Mouse (Mus musculus): ENCODE measurements around the gene Plgrkt. TPM values are rescaled to one million over a fixed set of nuclear protein-coding genes. Genes with fewer than 3 reads are reported as not detected.
"Not testable (repeated sequence)": the region's sequence is repeated elsewhere in the genome, so short reads cannot be mapped to it uniquely, and the experiment has no call there.

Plgrkt gene
- 88.6 and 102 TPM in 2 replicates for polyA plus RNA-seq (2015; fragmentation: Nextera tagmentation; extraction: Ambion mirVana)

DNA sequence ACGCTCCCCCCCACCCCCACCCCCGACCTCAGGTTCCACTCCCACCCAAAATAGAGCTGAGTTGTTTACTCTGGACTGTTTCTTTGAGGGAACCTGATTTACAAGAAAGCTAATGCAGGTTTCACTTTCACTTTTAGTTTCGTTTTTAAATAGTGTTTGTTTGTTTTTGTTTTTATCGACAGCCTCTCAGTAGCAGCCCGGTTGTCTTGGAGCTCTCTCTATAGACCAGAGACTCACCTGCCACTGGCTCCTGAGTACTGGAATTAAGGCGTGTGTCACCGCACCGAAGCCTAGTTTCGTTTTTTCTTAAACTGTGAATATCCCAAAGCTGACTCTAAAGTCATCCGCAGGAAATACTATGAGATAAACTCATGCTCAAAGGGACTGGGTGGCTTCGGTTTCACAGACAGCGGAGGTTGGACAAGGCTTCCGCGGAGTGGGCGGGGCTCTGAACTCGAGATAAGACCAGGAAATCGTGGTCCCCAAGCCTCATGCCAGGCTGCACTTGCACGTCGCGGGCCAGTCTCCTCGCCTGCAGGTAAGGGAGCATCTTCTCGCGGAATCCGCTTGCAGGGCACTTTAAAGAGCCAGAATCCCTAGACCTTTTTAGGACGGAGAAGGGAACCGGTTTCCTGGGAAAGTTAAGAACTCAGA, at the start of gene Plgrkt, which contains the start of gene Cd274:
TSS of gene Plgrkt (minus strand) at position 422 of the 654 bp plus-strand sequence.
TSS of gene Cd274 (plus strand) at position 487 of the 654 bp plus-strand sequence.
- H3K9me3 ChIP-seq (replicated peaks): no peaks in the 10 kb centered on the region
- peak within 1 kb of the TSS; percentile 58 for H3K9ac ChIP-seq
- 5% methylated on average over 26 of the region's 26 CpGs for WGBS
- no peaks in the 10 kb centered on the region for H3K27me3 ChIP-seq
- H3K4me2 ChIP-seq: peak within 1 kb of the TSS; percentile 80
- H3K4me3 ChIP-seq: peak within 1 kb of the TSS; percentile 43
- peaks cover 19% of the 10 kb centered on the region for H3K4me1 ChIP-seq
- 0 out of 2 replicates have a peak, but pooled peaks have one; percentile 54 for ATAC-seq
- H3K27ac ChIP-seq: no peak within 1 kb of the TSS
- no peaks in the 10 kb centered on the region for H3K36me3 ChIP-seq (ENCODE audit: poor library complexity, severe bottlenecking)

- Histone ChIP-seq H3K4me2 (no peak overlapping the region), H3K36me3 (ENCODE audit: poor library complexity, severe bottlenecking) (no peaks in the 10 kb centered on the region), H3K27ac (no peak overlapping the region), H3K9ac (no peak overlapping the region), H3K27me3 (no peaks in the 10 kb centered on the region), H3K9me3 (replicated peaks) (no peaks in the 10 kb centered on the region), H3K4me3 (no peak overlapping the region), H3K4me1 (no peaks in the 10 kb centered on the region; the same call in 1 of the 2 replicates)
- WGBS: 75% methylated on average over 3 of the region's 3 CpGs
- no peak for ATAC-seq
Measured at GRCm38 (mm10) chr19:29416393-29416902, 49.3 kb upstream of the Plgrkt start.

DNA sequence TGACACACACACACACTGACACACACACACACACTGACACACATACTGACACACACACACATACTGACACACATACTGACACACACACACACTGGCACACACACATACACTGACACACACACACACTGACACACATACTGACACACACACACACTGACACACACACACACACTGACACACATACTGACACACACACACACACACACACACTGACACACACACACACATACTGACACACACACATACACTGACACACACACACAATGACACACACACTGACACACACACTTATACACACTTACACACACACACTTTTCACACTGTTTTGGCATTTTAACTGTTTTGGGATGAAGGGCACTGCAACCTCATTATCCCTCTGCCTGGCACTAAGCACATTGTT, 47.7 kb upstream of the Plgrkt start:
- H3K27me3 ChIP-seq; H3K4me3 ChIP-seq; H3K9me3 ChIP-seq (replicated peaks); H3K4me2 ChIP-seq; H3K36me3 ChIP-seq (ENCODE audit: poor library complexity, severe bottlenecking); ATAC-seq; H3K9ac ChIP-seq; H3K4me1 ChIP-seq; H3K27ac ChIP-seq: not testable (repeated sequence)

DNA sequence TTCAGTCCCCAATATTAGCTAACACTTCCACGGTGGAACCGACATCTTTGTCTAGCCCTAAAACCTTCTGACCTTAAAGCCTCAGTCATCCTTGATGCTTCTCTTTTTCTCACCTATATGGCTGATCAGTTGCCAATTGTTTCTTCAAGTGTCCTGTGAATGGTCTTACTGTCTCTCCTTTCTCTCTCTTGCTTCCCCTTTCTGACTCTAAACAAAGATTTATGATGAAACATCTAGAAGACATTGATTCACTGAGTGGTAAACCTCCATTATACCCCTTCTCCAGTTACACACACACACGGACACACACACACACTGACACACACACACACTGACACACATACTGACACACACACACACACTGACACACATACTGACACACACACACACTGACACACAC, 47.3 kb upstream of the Plgrkt start:
- H3K4me2 ChIP-seq: no peak overlapping the region
- no peak for ATAC-seq
- no peaks in the 10 kb centered on the region for H3K36me3 ChIP-seq (ENCODE audit: poor library complexity, severe bottlenecking)
- no peak overlapping the region for H3K9ac ChIP-seq
- no peaks in the 10 kb centered on the region for H3K27me3 ChIP-seq
- H3K4me1 ChIP-seq: no peaks in the 10 kb centered on the region; the same call in 1 of the 2 replicates
- no peak overlapping the region for H3K27ac ChIP-seq
- H3K9me3 ChIP-seq (replicated peaks): no peaks in the 10 kb centered on the region
- 90% methylated on average over 3 of the region's 3 CpGs for WGBS
- H3K4me3 ChIP-seq: no peak overlapping the region

- 75% methylated on average over 6 of the region's 6 CpGs for WGBS
- no peaks in the 10 kb centered on the region for H3K9me3 ChIP-seq (replicated peaks)
- H3K36me3 ChIP-seq (ENCODE audit: poor library complexity, severe bottlenecking): no peaks in the 10 kb centered on the region
- H3K4me2 ChIP-seq: no peak overlapping the region
- H3K4me3 ChIP-seq: no peak overlapping the region
- no peaks in the 10 kb centered on the region for H3K27me3 ChIP-seq
- peak; percentile 70; the same call in 1 of the 2 replicates for ATAC-seq
- no peak overlapping the region for H3K9ac ChIP-seq
- no peaks in the 10 kb centered on the region; the same call in 1 of the 2 replicates for H3K4me1 ChIP-seq
- no peak overlapping the region for H3K27ac ChIP-seq
Measured at GRCm38 (mm10) chr19:29412476-29413420, 45.6 kb upstream of the Plgrkt start.

DNA sequence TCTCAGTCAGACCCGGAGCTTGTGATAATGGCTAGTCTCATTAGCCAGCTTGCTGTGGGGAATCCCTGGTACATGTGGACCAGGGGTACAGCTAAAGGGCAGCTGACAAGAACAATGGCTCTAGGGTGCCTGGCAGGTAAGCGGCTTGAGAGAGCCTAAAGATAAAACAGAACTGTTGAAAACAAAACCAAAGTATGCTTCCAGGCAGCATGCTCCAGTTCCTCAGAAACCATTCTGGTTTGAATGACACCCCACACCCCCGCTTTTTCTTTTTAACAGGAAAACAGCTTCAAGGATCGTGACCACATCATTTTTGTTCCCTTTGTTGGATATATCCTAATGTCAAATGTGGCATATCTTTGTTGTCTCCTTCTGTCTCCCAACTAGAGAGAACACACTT, 43.4 kb upstream of the Plgrkt start, which contains the start of gene Pdcd1lg2:
TSS of gene Pdcd1lg2 (plus strand) at position 301 of the 400 bp plus-strand sequence.
- Histone ChIP-seq H3K36me3 (ENCODE audit: poor library complexity, severe bottlenecking) (no peaks in the 10 kb centered on the region), H3K4me2 (no peak within 1 kb of the TSS), H3K9me3 (replicated peaks) (no peaks in the 10 kb centered on the region), H3K9ac (no peak within 1 kb of the TSS), H3K27me3 (no peaks in the 10 kb centered on the region), H3K27ac (no peak within 1 kb of the TSS), H3K4me1 (no peaks in the 10 kb centered on the region; the same call in 1 of the 2 replicates), H3K4me3 (no peak within 1 kb of the TSS)
- no peak for ATAC-seq
- 81% methylated on average over 4 of the region's 4 CpGs for WGBS

GRCm38 (mm10) chr19:29406042-29407017, 39.1 kb upstream of the Plgrkt start:
- H3K4me2 ChIP-seq: no peak overlapping the region
- no peak overlapping the region for H3K4me3 ChIP-seq
- no peak overlapping the region for H3K9ac ChIP-seq
- 85% methylated on average over 18 of the region's 18 CpGs for WGBS
- no peak for ATAC-seq
- H3K4me1 ChIP-seq: no peaks in the 10 kb centered on the region
- no peaks in the 10 kb centered on the region for H3K36me3 ChIP-seq (ENCODE audit: poor library complexity, severe bottlenecking)
- no peaks in the 10 kb centered on the region; the same call in 1 of the 2 replicates for H3K9me3 ChIP-seq (replicated peaks)
- no peak overlapping the region for H3K27ac ChIP-seq
- H3K27me3 ChIP-seq: no peaks in the 10 kb centered on the region

DNA sequence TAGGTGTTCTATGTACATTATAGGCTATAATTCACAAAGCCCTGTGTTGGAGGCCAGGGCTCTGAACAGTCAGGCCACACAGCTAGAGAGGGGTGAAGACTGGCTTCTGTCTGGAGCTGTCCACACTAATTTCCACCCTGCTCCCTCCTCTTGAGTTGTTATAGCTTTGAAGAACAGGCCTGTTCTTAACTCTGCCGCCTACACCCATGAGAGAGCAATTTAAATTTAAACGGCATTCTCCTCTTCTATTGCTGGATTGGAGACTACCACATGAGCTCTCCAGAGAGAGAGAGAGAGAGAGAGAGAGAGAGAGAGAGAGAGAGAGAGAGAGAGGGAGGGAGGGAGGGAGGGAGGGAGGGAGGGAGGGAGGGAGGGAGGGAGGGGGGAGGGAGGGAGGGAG, 38.2 kb upstream of the Plgrkt start:
- H3K9me3 ChIP-seq (replicated peaks): no peaks in the 10 kb centered on the region; the same call in 1 of the 2 replicates
- no peaks in the 10 kb centered on the region for H3K4me1 ChIP-seq
- H3K9ac ChIP-seq: no peak overlapping the region
- H3K36me3 ChIP-seq (ENCODE audit: poor library complexity, severe bottlenecking): no peaks in the 10 kb centered on the region
- no peaks in the 10 kb centered on the region for H3K27me3 ChIP-seq
- H3K4me2 ChIP-seq: no peak overlapping the region
- H3K4me3 ChIP-seq: no peak overlapping the region
- H3K27ac ChIP-seq: no peak overlapping the region
- ATAC-seq: no peak
- 74% methylated on average over 2 of the region's 2 CpGs for WGBS

- H3K4me1 ChIP-seq: no peaks in the 10 kb centered on the region
- no peak overlapping the region for H3K9ac ChIP-seq
- 90% methylated on average over 4 of the region's 4 CpGs for WGBS
- no peak overlapping the region for H3K4me3 ChIP-seq
- H3K9me3 ChIP-seq (replicated peaks): no peaks in the 10 kb centered on the region; the same call in 1 of the 2 replicates
- ATAC-seq: no peak
- no peak overlapping the region for H3K27ac ChIP-seq
- H3K36me3 ChIP-seq (ENCODE audit: poor library complexity, severe bottlenecking): no peaks in the 10 kb centered on the region
- H3K27me3 ChIP-seq: no peaks in the 10 kb centered on the region
- H3K4me2 ChIP-seq: no peak overlapping the region
Measured at GRCm38 (mm10) chr19:29403251-29403650, 36.1 kb upstream of the Plgrkt start.

DNA sequence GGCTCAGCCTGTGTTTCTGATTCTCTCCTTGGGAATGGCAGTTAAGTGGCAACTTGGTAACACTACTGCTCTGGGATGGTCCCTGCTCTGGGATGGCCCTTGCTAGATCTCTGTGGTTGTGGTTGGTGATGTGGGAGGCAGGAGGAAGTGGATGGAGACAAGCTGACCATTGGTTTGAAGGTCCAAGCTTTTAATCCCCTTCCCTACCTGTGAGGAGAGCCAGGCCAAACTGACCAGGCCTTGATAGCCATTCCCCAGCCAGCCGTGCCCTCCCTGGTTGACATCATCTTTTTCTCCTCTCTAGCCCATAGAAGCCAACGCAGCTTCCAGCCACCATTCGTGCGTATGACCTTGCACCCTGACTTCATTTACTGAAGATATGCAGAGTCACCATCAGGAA, 35.4 kb upstream of the Plgrkt start:
- Histone ChIP-seq H3K27ac (no peak overlapping the region), H3K4me3 (no peak overlapping the region), H3K4me2 (no peak overlapping the region), H3K9me3 (replicated peaks) (no peaks in the 10 kb centered on the region; the same call in 1 of the 2 replicates), H3K4me1 (no peaks in the 10 kb centered on the region), H3K27me3 (no peaks in the 10 kb centered on the region), H3K9ac (no peak overlapping the region), H3K36me3 (ENCODE audit: poor library complexity, severe bottlenecking) (no peaks in the 10 kb centered on the region)
- 89% methylated on average over 4 of the region's 4 CpGs for WGBS
- ATAC-seq: no peak

DNA sequence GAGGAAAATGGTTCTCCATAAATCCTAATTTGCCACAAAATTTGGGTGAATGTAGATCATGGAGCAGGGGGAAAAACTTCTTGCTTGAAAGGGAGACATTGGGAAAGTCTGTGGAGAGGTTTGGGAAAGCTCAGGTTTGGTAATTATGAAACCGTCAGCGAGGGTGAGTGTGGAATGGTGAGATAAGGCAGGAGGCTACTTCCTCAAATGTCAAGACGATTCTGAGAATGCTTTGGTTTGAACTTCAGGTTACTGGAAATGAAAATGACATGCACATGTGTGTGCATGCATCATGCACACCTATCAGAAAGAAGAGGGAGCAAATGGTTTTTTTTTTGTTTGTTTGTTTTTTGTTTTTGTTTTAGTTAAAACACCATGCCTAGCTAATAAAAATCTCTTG, 33.3 kb upstream of the Plgrkt start:
- no peak for ATAC-seq
- 86% methylated on average over 3 of the region's 3 CpGs for WGBS
- Histone ChIP-seq H3K9ac (no peak overlapping the region), H3K4me2 (no peak overlapping the region), H3K36me3 (ENCODE audit: poor library complexity, severe bottlenecking) (no peaks in the 10 kb centered on the region), H3K9me3 (replicated peaks) (no peaks in the 10 kb centered on the region; the same call in 1 of the 2 replicates), H3K4me3 (no peak overlapping the region), H3K27me3 (no peaks in the 10 kb centered on the region), H3K4me1 (no peaks in the 10 kb centered on the region), H3K27ac (no peak overlapping the region)

All from forebrain, embryonic 13.5 days (tissue).